Mouse (Mus musculus) skeletal muscle tissue, postnatal 0 days (tissue): ENCODE measurements around the gene Apol7b. TPM values are rescaled to one million over a fixed set of nuclear protein-coding genes. Genes with fewer than 3 reads are reported as not detected.

ENCODE experiments used
- polyA plus RNA-seq: library from polyadenylated mRNA; unstranded; fragments of >200 nt; fragmentation: Nextera tagmentation; extraction: Ambion mirVana; gene quantifications from 2 replicates; pipeline ENCODE4 v1.2.1, GENCODE M21; 2015

The Apol7b gene
- polyA plus RNA-seq, result not detected in 2 replicates

DNA sequence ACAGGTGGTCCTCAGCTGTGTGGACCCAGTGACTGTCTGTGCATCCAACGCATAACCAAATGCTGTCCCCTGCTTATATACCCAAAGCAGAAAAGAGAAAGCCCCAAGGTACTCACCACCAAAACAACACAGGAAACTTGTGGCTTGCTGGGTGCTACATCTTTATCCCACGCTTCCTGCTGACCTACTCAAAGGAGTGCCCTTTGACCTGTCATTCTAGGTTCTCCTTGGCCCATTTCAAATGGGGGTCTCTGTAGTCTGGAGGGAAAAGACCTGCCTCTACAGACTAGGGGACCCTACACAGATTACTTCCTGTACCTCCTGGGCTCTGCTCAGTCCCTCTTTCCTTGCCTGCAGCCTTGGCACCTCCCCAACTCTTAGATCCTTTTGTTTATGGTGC is at the start of gene Apol7b:
TSS of gene Apol7b (minus strand) at position 101 of the 400 bp plus-strand sequence.

GRCm38 (mm10) chr15:77476693-77477092 is 29.4 kb upstream of the Apol7b start, which contains the start of gene Apol10a:
Gene Apol10a, plus strand, starts transcription at chr15:77477047.

GRCm38 (mm10) chr15:77411035-77411434 is 36.3 kb downstream of the Apol7b start, which contains the start of gene Apol9a:
Gene Apol9a, minus strand, starts transcription at chr15:77411135.

DNA sequence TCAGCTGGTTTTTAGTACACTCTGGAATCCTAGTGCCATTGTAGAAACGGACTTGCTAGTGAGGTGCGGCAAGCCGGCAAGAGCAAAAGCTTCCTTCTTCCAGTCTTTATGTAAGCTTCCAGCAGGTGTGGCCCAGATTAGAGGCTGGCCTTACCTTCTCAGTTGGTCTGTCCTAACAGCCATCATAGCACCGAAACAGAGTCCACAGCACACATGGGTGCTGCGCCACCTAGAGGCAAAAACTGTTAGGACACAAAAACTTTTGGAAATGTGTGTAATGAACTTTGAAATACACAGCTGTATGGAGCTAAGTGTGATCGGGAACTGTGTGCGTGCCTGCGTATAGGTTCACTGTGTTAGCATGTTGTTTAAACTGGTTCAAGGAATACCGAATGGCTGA is 48.3 kb downstream of the Apol7b start, which contains the start of gene Apol7a:
TSS of gene Apol7a (minus strand) at position 84 of the 400 bp plus-strand sequence.

Other genes starting within 250 kb of the Apol7b start
- gene Rbfox2, start 140.5 kb downstream of the Apol7b start, polyA plus RNA-seq, result 70.8 and 82.2 TPM in 2 replicates
- gene Apol7a, start 48.4 kb downstream of the Apol7b start, polyA plus RNA-seq, result not detected in 2 replicates
- gene Apol9a, start 36.4 kb downstream of the Apol7b start, polyA plus RNA-seq, result 0.22 TPM in 1 of 2 replicates, not detected in the other
- gene Apol10a, start 29.6 kb upstream of the Apol7b start, polyA plus RNA-seq, result not detected in 2 replicates
- not detected in 2 replicates for gene Apol11a, start 60.8 kb upstream of the Apol7b start, polyA plus RNA-seq
- 0.06 and 0.15 TPM in 2 replicates for gene Apol7c, start 85.8 kb upstream of the Apol7b start, polyA plus RNA-seq
- not detected in 2 replicates for gene 1700025B11Rik, start 114.4 kb upstream of the Apol7b start, polyA plus RNA-seq
- gene Apol10b, start 148.6 kb upstream of the Apol7b start, polyA plus RNA-seq, result 0.12 and 0.15 TPM in 2 replicates
- gene Gm36245, start 151.8 kb upstream of the Apol7b start, polyA plus RNA-seq, result not detected in 2 replicates
- gene Apol11b, start 195.8 kb upstream of the Apol7b start, polyA plus RNA-seq, result not detected in 2 replicates